Comparison of ENCODE assay signal across 12 mouse cellular contexts in the genomic region with DNA sequence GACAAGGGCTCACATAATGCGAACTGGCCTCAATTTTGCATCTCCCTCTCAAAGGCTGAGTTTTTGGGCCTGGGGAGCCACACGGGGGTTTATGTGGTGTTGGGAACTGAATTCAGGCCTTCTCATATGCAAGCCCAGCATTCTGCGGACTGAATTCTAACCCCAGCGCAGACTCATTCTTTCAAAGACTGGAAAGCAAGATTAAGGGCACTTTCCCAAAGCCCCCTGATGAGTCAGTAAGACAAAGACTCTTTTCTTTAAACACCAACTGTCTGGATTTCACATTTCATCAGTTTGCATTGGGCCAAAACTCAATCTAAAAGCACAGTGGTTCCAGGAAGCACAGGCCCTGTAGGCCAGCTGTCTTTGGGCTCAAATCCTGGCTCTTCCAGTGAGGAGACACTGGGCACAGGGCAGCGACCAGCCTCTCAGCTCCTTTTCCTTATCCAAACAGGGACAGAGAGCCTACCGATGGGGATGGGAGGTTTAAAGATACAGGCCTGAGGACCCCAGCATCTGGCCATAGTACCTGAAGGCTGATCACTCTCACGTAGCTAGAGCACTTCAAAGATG. TPM values are rescaled to one million over a fixed set of nuclear protein-coding genes. Genes with fewer than 3 reads are reported as not detected.
DNase-seq lines count a peak whose midpoint lies in the region; ATAC-seq lines count a peak whose summit lies in the region.
"Had no signal": no experiment of that assay in that cellular context is flagged by ENCODE, and none has a peak within 500 bp of the region (broad histone marks: within the 10 kb centered on the region; RNA-seq: fewer than 3 reads in every experiment).

No protein-coding gene starts in this region.

- ATAC-seq in forebrain, embryonic 16.5 days, result 0 out of 2 replicates have a peak, but pooled peaks have one; percentile 24
- no peak for ATAC-seq in midbrain, embryonic 12.5 days (ENCODE audit: low FRiP score, low read depth)
- ATAC-seq: inflammation-experienced regulatory T-cells, adult 6 months; liver, embryonic 12.5 days; Patski had no signal

- H3K4me1 ChIP-seq in forebrain, embryonic 16.5 days (replicated peaks; ENCODE audit: control insufficient read depth, insufficient read depth, low read length), result peaks cover 18% of the 10 kb centered on the region
- H3K4me1 ChIP-seq in midbrain, embryonic 12.5 days, result peaks cover 38% of the 10 kb centered on the region

- H3K27me3 ChIP-seq in forebrain, embryonic 16.5 days (replicated peaks; ENCODE audit: control insufficient read depth, insufficient read depth, low read length), result no peaks in the 10 kb centered on the region
- H3K27me3 ChIP-seq in midbrain, embryonic 12.5 days, result no peaks in the 10 kb centered on the region
- H3K27me3 ChIP-seq: liver, embryonic 12.5 days; Patski had no signal

- DNase-seq in cerebellum, adult 9-10 months, result peak; percentile 14
- DNase-seq in cerebellum, adult 11 months, result no peak
- DNase-seq in R1 (ENCODE audit: low read depth, low spot score), result peak; percentile 60
- no peak for DNase-seq in kidney, postnatal 36 days
- no peak for DNase-seq in spleen, postnatal 10 days (ENCODE audit: low spot score in 2 of 2)
- no peak for DNase-seq in left cerebral cortex, postnatal 25 days (ENCODE audit: low spot score in 2 of 2)
- DNase-seq: heart, adult 11 months had no signal

- H3K4me3 ChIP-seq in forebrain, embryonic 16.5 days (replicated peaks; ENCODE audit: low read length), result no peak overlapping the region
- H3K4me3 ChIP-seq in midbrain, embryonic 12.5 days, result no peak overlapping the region
- H3K4me3 ChIP-seq: liver, embryonic 12.5 days had no signal

- no peaks in the 10 kb centered on the region for H3K9me3 ChIP-seq in forebrain, embryonic 16.5 days (ENCODE audit: control insufficient read depth, low read length)
- no peaks in the 10 kb centered on the region for H3K9me3 ChIP-seq in midbrain, embryonic 12.5 days
- H3K9me3 ChIP-seq: liver, embryonic 12.5 days had no signal

- 20% methylated on average over 7 of the region's 7 CpGs for WGBS in forebrain, embryonic 16.5 days
- WGBS in midbrain, embryonic 12.5 days, result 20% methylated on average over 7 of the region's 7 CpGs

- H3K36me3 ChIP-seq in forebrain, embryonic 16.5 days (ENCODE audit: control insufficient read depth, insufficient read depth), result peaks cover 5% of the 10 kb centered on the region; the same call in 1 of the 2 replicates
- peaks cover 13% of the 10 kb centered on the region for H3K36me3 ChIP-seq in midbrain, embryonic 12.5 days

- peak overlapping the region; percentile 31; the same call in 1 of the 2 replicates for H3K27ac ChIP-seq in forebrain, embryonic 16.5 days (ENCODE audit: low read length)
- H3K27ac ChIP-seq in midbrain, embryonic 12.5 days (replicated peaks), result peak overlapping the region; percentile 78
- H3K27ac ChIP-seq: liver, embryonic 12.5 days had no signal

- intact Hi-C loops in left cerebral cortex, postnatal 25 days (cut with DNase I), result no loop called here

- H3K9ac ChIP-seq in forebrain, embryonic 16.5 days (replicated peaks; ENCODE audit: low read depth, low read length), result no peak overlapping the region
- no peak overlapping the region for H3K9ac ChIP-seq in midbrain, embryonic 12.5 days (replicated peaks)
- H3K9ac ChIP-seq: liver, embryonic 12.5 days had no signal

- no peak overlapping the region for H3K4me2 ChIP-seq in forebrain, embryonic 16.5 days (ENCODE audit: low read length)
- no peak overlapping the region for H3K4me2 ChIP-seq in midbrain, embryonic 12.5 days (replicated peaks)
- H3K4me2 ChIP-seq: liver, embryonic 12.5 days had no signal

RNA-seq across cellular contexts. Expression of a gene that starts 38.5 kb away (rescaled TPM):
- 554 and 700 TPM in 2 replicates for polyA plus RNA-seq in forebrain, embryonic 16.5 days (2015; fragmentation: Nextera tagmentation; extraction: Ambion mirVana)
- 905 and 975 TPM in 2 replicates for polyA plus RNA-seq in midbrain, embryonic 12.5 days (2016; fragmentation: Nextera tagmentation; extraction: Ambion mirVana)
- total RNA-seq in left cerebral cortex, postnatal 25 days (2021), result 10 to 100 TPM; 66.1 to 66.7 TPM

Comparison
In these comparisons a context has a peak if more than half of its experiments do, and no peak if none do; other contexts are left out.
1. DNase-seq: peak in cerebellum, adult 9-10 months (single experiment) and R1 (single experiment); none in cerebellum, adult 11 months (single experiment), kidney, postnatal 36 days (0 of 2), spleen, postnatal 10 days (0 of 2) and left cerebral cortex, postnatal 25 days (0 of 2).